Mouse (Mus musculus) embryonic facial prominence, embryonic 11.5 days (tissue): ENCODE measurements at regions not wholly inside any gene's neighbourhood (a gene's known extent, or its start where the extent isn't known, plus 50 kb on each side); places are given as distances from the start of the nearest gene placed in this dataset.
"Not testable (repeated sequence)": the region's sequence is repeated elsewhere in the genome, so short reads cannot be mapped to it uniquely, and the experiment has no call there.

Experiments
- ATAC-seq: fragments of 200-750 bp; cut with Nextera tagmentation; replicated peaks from 2 replicates; pipeline ENCODE4 v1.8.0; 2017; ENCODE audit warnings: low read depth; ENCODE audit not compliant: insufficient number of reproducible peaks, low FRiP score, low TSS enrichment
- DNase-seq: peaks from one replicate; pipeline ENCODE4 v3.0.0-alpha.2; 2015; ENCODE audit warnings: low spot score
- H3K27ac ChIP-seq: fragments of 300-500 bp; sonication (generic); replicated peaks from 2 replicates; pipeline ENCODE4 v1.5.1; 2014; ENCODE audit warnings: mild to moderate bottlenecking, low read depth, low read length, control low read depth
- H3K27me3 ChIP-seq: fragments of 300-500 bp; sonication (generic); 2 replicates; pipeline ENCODE4 v1.6.1; 2014; ENCODE audit warnings: mild to moderate bottlenecking, low read length, moderate library complexity, mixed read lengths; ENCODE audit not compliant: control insufficient read depth, insufficient read depth
- H3K36me3 ChIP-seq: fragments of 300-500 bp; sonication (generic); replicated peaks from 2 replicates; pipeline ENCODE4 v1.6.1; 2014; ENCODE audit warnings: low read depth, mild to moderate bottlenecking, low read length, moderate library complexity, mixed read lengths; ENCODE audit not compliant: control insufficient read depth, insufficient read depth
- H3K4me1 ChIP-seq: fragments of 300-500 bp; sonication (generic); 2 replicates; pipeline ENCODE4 v1.6.1; 2014; ENCODE audit warnings: low read length, mixed read lengths; ENCODE audit not compliant: control insufficient read depth, insufficient read depth
- H3K4me2 ChIP-seq: fragments of 300-500 bp; sonication (generic); 2 replicates; pipeline ENCODE4 v1.6.1; 2014; ENCODE audit warnings: low read depth, mild to moderate bottlenecking, control low read depth, low read length, moderate library complexity
- H3K4me3 ChIP-seq: fragments of 300-500 bp; sonication (generic); 2 replicates; pipeline ENCODE4 v1.5.1; 2014; ENCODE audit warnings: low read depth, low read length, control low read depth
- H3K9ac ChIP-seq: fragments of 300-500 bp; sonication (generic); replicated peaks from 2 replicates; pipeline ENCODE4 v1.6.1; 2014; ENCODE audit warnings: mild to moderate bottlenecking, control low read depth, low read length
- H3K9me3 ChIP-seq: fragments of 300-500 bp; sonication (generic); replicated peaks from 2 replicates; pipeline ENCODE4 v1.6.1; 2016; ENCODE audit warnings: mild to moderate bottlenecking, low read length, inconsistent platforms, mixed read lengths; ENCODE audit not compliant: control insufficient read depth
- WGBS: fragments of 180-500 bp; shearing (Covaris S2); extraction: QIAGEN DNeasy Blood & Tissue Kit; methylation state at CpG from one replicate; pipeline ENCODE4 v1.1.7; 2014; 5-methylcytosine and 5-hydroxymethylcytosine counted together

GRCm38 (mm10) chr17:47250001-47250400 lies 118.7 kb upstream of the Mrps10 start:
- Histone ChIP-seq H3K4me1 (no peaks in the 10 kb centered on the region; the same call in 1 of the 2 replicates), H3K4me3 (no peak overlapping the region), H3K36me3 (no peaks in the 10 kb centered on the region), H3K4me2 (no peak overlapping the region), H3K9ac (no peak overlapping the region), H3K27ac (no peak overlapping the region), H3K27me3 (no peaks in the 10 kb centered on the region), H3K9me3 (no peaks in the 10 kb centered on the region)
- DNase-seq: no peak
- no peak for ATAC-seq
- 78% methylated on average over 4 of the region's 4 CpGs for WGBS

DNA sequence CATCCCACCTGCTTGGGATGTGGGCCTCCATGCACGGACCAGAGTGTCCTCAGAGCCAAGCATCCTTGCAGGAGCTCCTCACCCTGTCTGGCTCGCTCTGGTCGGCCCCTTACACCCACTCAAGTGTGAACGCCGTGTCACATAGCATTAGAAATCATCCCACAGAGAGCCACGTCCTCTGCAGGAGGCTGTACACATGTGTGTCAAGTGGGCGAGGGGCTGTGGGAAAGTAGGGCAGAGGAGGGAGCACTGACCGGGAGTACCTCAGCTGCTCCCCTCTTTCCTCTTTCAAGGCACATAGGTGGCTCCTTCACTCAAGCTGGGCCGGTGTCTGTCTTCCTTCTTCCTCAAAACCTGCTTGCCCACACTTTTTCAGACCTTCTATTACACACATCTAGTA lies 119.5 kb upstream of the Mrps10 start:
- Histone ChIP-seq H3K9ac (no peak overlapping the region), H3K9me3 (no peaks in the 10 kb centered on the region), H3K27ac (no peak overlapping the region), H3K36me3 (no peaks in the 10 kb centered on the region), H3K4me1 (no peaks in the 10 kb centered on the region; the same call in 1 of the 2 replicates), H3K4me3 (no peak overlapping the region), H3K27me3 (no peaks in the 10 kb centered on the region), H3K4me2 (no peak overlapping the region)
- DNase-seq (no peak), ATAC-seq (no peak)
- WGBS: 80% methylated on average over 9 of the region's 9 CpGs

- Histone ChIP-seq H3K27ac (no peak overlapping the region), H3K36me3 (no peaks in the 10 kb centered on the region), H3K27me3 (no peaks in the 10 kb centered on the region), H3K4me1 (no peaks in the 10 kb centered on the region; the same call in 1 of the 2 replicates), H3K4me2 (no peak overlapping the region), H3K4me3 (no peak overlapping the region), H3K9me3 (no peaks in the 10 kb centered on the region), H3K9ac (no peak overlapping the region)
- no peak for DNase-seq
- no peak for ATAC-seq
- WGBS: 92% methylated on average over 3 of the region's 3 CpGs
Measured at GRCm38 (mm10) chr17:47248053-47248452, 120.6 kb upstream of the Mrps10 start.

GRCm38 (mm10) chr17:47247516-47247915 lies 121.2 kb upstream of the Mrps10 start:
- Histone ChIP-seq H3K4me3 (no peak overlapping the region), H3K9ac (no peak overlapping the region), H3K27ac (no peak overlapping the region), H3K9me3 (no peaks in the 10 kb centered on the region), H3K4me2 (no peak overlapping the region), H3K4me1 (no peaks in the 10 kb centered on the region; the same call in 1 of the 2 replicates), H3K36me3 (no peaks in the 10 kb centered on the region), H3K27me3 (no peaks in the 10 kb centered on the region)
- 91% methylated on average over 5 of the region's 5 CpGs for WGBS
- DNase-seq: no peak
- no peak for ATAC-seq

- no peak overlapping the region for H3K9ac ChIP-seq
- WGBS: 91% methylated on average over 8 of the region's 8 CpGs
- H3K4me3 ChIP-seq: no peak overlapping the region
- no peaks in the 10 kb centered on the region; the same call in 1 of the 2 replicates for H3K4me1 ChIP-seq
- no peaks in the 10 kb centered on the region for H3K36me3 ChIP-seq
- H3K27ac ChIP-seq: no peak overlapping the region
- H3K4me2 ChIP-seq: no peak overlapping the region
- H3K9me3 ChIP-seq: no peaks in the 10 kb centered on the region
- DNase-seq (no peak), ATAC-seq (no peak)
- H3K27me3 ChIP-seq: no peaks in the 10 kb centered on the region
Measured at GRCm38 (mm10) chr17:47246605-47247004, 122.1 kb upstream of the Mrps10 start.

- H3K9me3 ChIP-seq: no peaks in the 10 kb centered on the region
- ATAC-seq (no peak), DNase-seq (no peak)
- H3K4me3 ChIP-seq: no peak overlapping the region
- no peak overlapping the region for H3K4me2 ChIP-seq
- no peaks in the 10 kb centered on the region; the same call in 1 of the 2 replicates for H3K4me1 ChIP-seq
- H3K9ac ChIP-seq: no peak overlapping the region
- H3K36me3 ChIP-seq: no peaks in the 10 kb centered on the region; the same call in 1 of the 2 replicates
- 86% methylated on average over 9 of the region's 9 CpGs for WGBS
- H3K27me3 ChIP-seq: no peaks in the 10 kb centered on the region
- no peak overlapping the region for H3K27ac ChIP-seq
Measured at GRCm38 (mm10) chr17:47245635-47246034, 123.1 kb upstream of the Mrps10 start.

DNA sequence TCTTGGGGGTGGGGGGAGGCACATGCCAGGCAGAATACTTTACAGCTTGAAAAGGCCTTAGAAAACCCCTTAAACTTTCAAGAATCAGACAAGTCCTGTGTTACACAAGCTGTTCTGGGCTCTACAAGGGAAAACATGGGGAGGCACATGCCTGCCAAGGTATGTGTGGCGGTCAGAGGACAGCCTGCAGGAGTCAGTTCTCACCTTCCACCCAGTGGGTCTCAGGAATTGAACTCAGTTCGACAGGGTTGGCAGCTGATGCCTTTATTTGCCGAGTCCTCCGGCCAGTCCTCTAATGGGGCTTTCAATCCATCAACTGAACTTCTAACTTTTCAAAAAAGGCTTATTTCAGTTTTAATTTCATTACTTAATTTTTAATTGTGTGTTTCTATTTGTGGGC lies 129.6 kb upstream of the Mrps10 start:
- DNase-seq (no peak), ATAC-seq (no peak)
- Histone ChIP-seq H3K36me3 (no peaks in the 10 kb centered on the region; the same call in 1 of the 2 replicates), H3K4me3 (no peak overlapping the region), H3K27me3 (no peaks in the 10 kb centered on the region), H3K4me2 (no peak overlapping the region), H3K9ac (no peak overlapping the region), H3K27ac (no peak overlapping the region), H3K4me1 (no peaks in the 10 kb centered on the region), H3K9me3 (no peaks in the 10 kb centered on the region)
- WGBS: 91% methylated on average over 4 of the region's 4 CpGs

DNA sequence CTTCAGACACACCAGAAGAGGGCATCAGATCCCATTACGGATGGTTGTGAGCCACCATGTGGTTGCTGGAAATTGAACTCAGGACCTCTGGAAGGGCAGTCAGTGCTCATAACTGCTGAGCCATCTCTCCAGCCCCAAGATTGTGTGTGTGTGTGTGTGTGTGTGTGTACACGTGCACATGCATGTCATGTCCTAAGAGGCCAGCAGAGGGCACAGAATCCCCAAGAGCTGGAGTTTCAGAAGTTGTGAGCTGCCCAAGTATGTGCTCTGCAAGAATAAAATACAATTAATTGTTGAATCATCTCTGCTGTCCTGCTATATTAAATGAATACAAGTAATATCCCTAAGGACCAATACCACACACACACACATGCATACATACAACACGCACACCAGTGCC lies 130.8 kb upstream of the Mrps10 start:
- DNase-seq: not testable (repeated sequence)

More for the DNA sequence above, 130.8 kb upstream of the Mrps10 start:
- not testable (repeated sequence) for H3K27ac ChIP-seq, H3K9me3 ChIP-seq, H3K4me3 ChIP-seq, H3K4me2 ChIP-seq, H3K36me3 ChIP-seq, H3K27me3 ChIP-seq, H3K9ac ChIP-seq, H3K4me1 ChIP-seq, ATAC-seq
- 93% methylated on average over 3 of the region's 3 CpGs for WGBS
